Mouse (Mus musculus) liver, embryonic 14.5 days (tissue): Measurements from ENCODE around the gene G6pc.

ENCODE experiments used
- CTCF ChIP-seq: IDR thresholded peaks from 2 replicates; pipeline ENCODE4 v1.5.1; 2016; ENCODE audit warnings: antibody characterized with exemption, low read depth, control low read depth
- EP300 ChIP-seq: IDR thresholded peaks from 2 replicates; pipeline ENCODE4 v1.6.1; 2016; ENCODE audit warnings: antibody characterized with exemption, low read depth

- TF ChIP-seq CTCF (no peak), EP300 (no peak)
Observed at GRCm38 (mm10) chr11:101328941-101329635, 38.3 kb upstream of the G6pc start.
